Mouse (Mus musculus): ENCODE results near the gene Corin. TPM values are rescaled to one million over a fixed set of nuclear protein-coding genes. Genes with fewer than 3 reads are reported as not detected.

Corin gene
- total RNA-seq, 2 experiments from 2014 or later, result 147 to 164 TPM

Other genes starting within 250 kb of the Corin start
- gene Nfxl1, start 55.2 kb upstream of the Corin start, total RNA-seq (2021), result 1 to 10 TPM; 4.7 to 6.9 TPM
- gene Zar1, start 76.8 kb upstream of the Corin start, total RNA-seq (2021), result not detected
- gene Gm5868, start 83.1 kb upstream of the Corin start, total RNA-seq (2021), result not detected
- not detected for gene Cnga1, start 139.8 kb upstream of the Corin start, total RNA-seq (2021)
- gene Nipal1, start 143.3 kb upstream of the Corin start, total RNA-seq (2021), result not detected
- under 1 TPM in 1 of 2 experiments, not detected in 1; 0.11 TPM for gene Txk, start 248.3 kb upstream of the Corin start, total RNA-seq (2021)